Mouse (Mus musculus) limb, embryonic 14.5 days (tissue): Measurements from ENCODE around the gene Speer4b. TPM values are rescaled to one million over a fixed set of nuclear protein-coding genes. Genes with fewer than 3 reads are reported as not detected.
"Not testable (repeated sequence)": the region's sequence is repeated elsewhere in the genome, so short reads cannot be mapped to it uniquely, and the experiment has no call there.

Experiments
- ATAC-seq: fragments of 200-750 bp; cut with Nextera tagmentation; 2 replicates; pipeline ENCODE4 v1.8.0; 2017; ENCODE audit warnings: low read depth, moderate number of reproducible peaks, moderate TSS enrichment; ENCODE audit not compliant: low FRiP score
- DNase-seq: peaks from one replicate; pipeline ENCODE4 v3.0.0-alpha.2; 2015; ENCODE audit warnings: low spot score
- H3K27ac ChIP-seq: fragments of 300-500 bp; sonication (generic); replicated peaks from 2 replicates; pipeline ENCODE4 v1.5.1; 2014; ENCODE audit warnings: low read depth, mild to moderate bottlenecking, low read length, moderate library complexity, mixed read lengths
- H3K27me3 ChIP-seq: fragments of 300-500 bp; sonication (generic); 2 replicates; pipeline ENCODE4 v1.6.1; 2014; ENCODE audit warnings: low read length, mixed read lengths; ENCODE audit not compliant: control insufficient read depth, insufficient read depth
- H3K36me3 ChIP-seq: fragments of 300-500 bp; sonication (generic); 2 replicates; pipeline ENCODE4 v1.6.1; 2014; ENCODE audit warnings: mild to moderate bottlenecking, low read length, moderate library complexity, mixed read lengths; ENCODE audit not compliant: control insufficient read depth, insufficient read depth
- H3K4me1 ChIP-seq: fragments of 300-500 bp; sonication (generic); 2 replicates; pipeline ENCODE4 v1.6.1; 2014; ENCODE audit warnings: antibody characterized with exemption, low read length, mixed read lengths; ENCODE audit not compliant: control insufficient read depth, insufficient read depth
- H3K4me2 ChIP-seq: fragments of 300-500 bp; sonication (generic); replicated peaks from 2 replicates; pipeline ENCODE4 v1.6.1; 2014; ENCODE audit warnings: low read depth, mild to moderate bottlenecking, low read length, moderate library complexity; ENCODE audit not compliant: severe bottlenecking
- H3K4me3 ChIP-seq: fragments of 300-500 bp; sonication (generic); replicated peaks from 2 replicates; pipeline ENCODE4 v1.5.1; 2014; ENCODE audit warnings: low read length
- H3K9ac ChIP-seq: fragments of 300-500 bp; sonication (generic); 2 replicates; pipeline ENCODE4 v1.6.1; 2014; ENCODE audit warnings: mild to moderate bottlenecking, low read depth, low read length, moderate library complexity; ENCODE audit not compliant: severe bottlenecking
- H3K9me3 ChIP-seq: fragments of 300-500 bp; sonication (generic); 2 replicates; pipeline ENCODE4 v1.6.1; 2016; ENCODE audit warnings: low read length; ENCODE audit not compliant: control insufficient read depth
- POLR2A ChIP-seq: fragments of 200-500 bp; IDR thresholded peaks from 2 replicates; pipeline ENCODE4 v1.8.0; 2012; ENCODE audit warnings: inconsistent platforms, mild to moderate bottlenecking, moderate library complexity, borderline replicate concordance; ENCODE audit not compliant: insufficient read depth, insufficient read length; ENCODE audit errors: extremely low read depth
- WGBS: fragments of 180-500 bp; shearing (Covaris S2); extraction: QIAGEN DNeasy Blood & Tissue Kit; methylation state at CpG from one replicate; pipeline ENCODE4 v1.1.7; 2014; 5-methylcytosine and 5-hydroxymethylcytosine counted together
- polyA plus RNA-seq, 2 experiments: library from polyadenylated mRNA; depleted of rRNA in 1 of 2; stranded (reverse) in 1 of 2; unstranded in 1 of 2; fragments of >200 nt; fragmentation: Nextera tagmentation in 1 of 2; extraction: Ambion mirVana in 1 of 2; gene quantifications; 2 replicates each; pipeline versions ENCODE4 v1.2.1 to v1.2.3; 2012 to 2014

Gene Speer4b
- polyA plus RNA-seq (2012; rRNA removed) = not detected in 2 replicates
- polyA plus RNA-seq (2014; fragmentation: Nextera tagmentation; extraction: Ambion mirVana) = 0.18 TPM in 1 of 2 replicates, not detected in the other

- not testable (repeated sequence) for H3K36me3 ChIP-seq, DNase-seq, H3K27ac ChIP-seq, H3K9me3 ChIP-seq, H3K4me2 ChIP-seq, ATAC-seq, H3K4me1 ChIP-seq, H3K9ac ChIP-seq, H3K27me3 ChIP-seq, H3K4me3 ChIP-seq
- WGBS = 61% methylated on average over 1 of the region's 1 CpGs
Measured at GRCm38 (mm10) chr5:27501338-27501737, at the start of gene Speer4b. Gene Speer4b, minus strand, starts transcription at chr5:27501438.

- Histone ChIP-seq H3K4me1 (no peaks in the 10 kb centered on the region), H3K9ac (no peak overlapping the region), H3K27ac (no peak overlapping the region), H3K4me3 (no peak overlapping the region), H3K4me2 (no peak overlapping the region), H3K9me3 (no peaks in the 10 kb centered on the region), H3K36me3 (no peaks in the 10 kb centered on the region), H3K27me3 (no peaks in the 10 kb centered on the region)
- TF ChIP-seq POLR2A = no peak
- no peak for DNase-seq
- no peak for ATAC-seq
- 82% methylated on average over 4 of the region's 4 CpGs for WGBS
Measured at GRCm38 (mm10) chr5:27549291-27549690, 48.1 kb upstream of the Speer4b start.

GRCm38 (mm10) chr5:27544816-27545270 lies 43.6 kb upstream of the Speer4b start:
- no peak overlapping the region for H3K4me3 ChIP-seq
- no peak for TF ChIP-seq POLR2A
- no peaks in the 10 kb centered on the region for H3K36me3 ChIP-seq
- ATAC-seq (no peak), DNase-seq (peak; percentile 85)
- no peaks in the 10 kb centered on the region for H3K27me3 ChIP-seq
- no peak overlapping the region for H3K27ac ChIP-seq
- WGBS = 14% methylated on average over 2 of the region's 2 CpGs
- H3K9ac ChIP-seq = no peak overlapping the region
- no peaks in the 10 kb centered on the region for H3K9me3 ChIP-seq
- no peaks in the 10 kb centered on the region for H3K4me1 ChIP-seq
- no peak overlapping the region for H3K4me2 ChIP-seq

- H3K36me3 ChIP-seq = no peaks in the 10 kb centered on the region
- TF ChIP-seq POLR2A = no peak
- no peak overlapping the region for H3K4me2 ChIP-seq
- no peaks in the 10 kb centered on the region for H3K9me3 ChIP-seq
- H3K27me3 ChIP-seq = no peaks in the 10 kb centered on the region
- H3K9ac ChIP-seq = no peak overlapping the region
- H3K4me1 ChIP-seq = no peaks in the 10 kb centered on the region
- no peak overlapping the region for H3K27ac ChIP-seq
- no peak overlapping the region for H3K4me3 ChIP-seq
- 75% methylated on average over 1 of the region's 1 CpGs for WGBS
- ATAC-seq = no peak
- DNase-seq = no peak
Measured at GRCm38 (mm10) chr5:27526906-27527305, 25.7 kb upstream of the Speer4b start.

- no peaks in the 10 kb centered on the region for H3K4me1 ChIP-seq
- H3K9me3 ChIP-seq = no peaks in the 10 kb centered on the region
- no peaks in the 10 kb centered on the region for H3K36me3 ChIP-seq
- DNase-seq = no peak
- H3K27me3 ChIP-seq = no peaks in the 10 kb centered on the region
- ATAC-seq = no peak
- H3K9ac ChIP-seq = no peak overlapping the region
- no peak overlapping the region for H3K4me3 ChIP-seq
- H3K4me2 ChIP-seq = no peak overlapping the region
- no peak overlapping the region for H3K27ac ChIP-seq
- no peak for TF ChIP-seq POLR2A
Measured at GRCm38 (mm10) chr5:27518716-27519115, 17.5 kb upstream of the Speer4b start.

- DNase-seq = peak; percentile 3
- Histone ChIP-seq H3K4me3 (no peak overlapping the region), H3K9ac (no peak overlapping the region), H3K27ac (no peak overlapping the region), H3K27me3 (no peaks in the 10 kb centered on the region), H3K36me3 (no peaks in the 10 kb centered on the region), H3K4me2 (no peak overlapping the region), H3K9me3 (no peaks in the 10 kb centered on the region), H3K4me1 (no peaks in the 10 kb centered on the region)
- no peak for ATAC-seq
- WGBS = 75% methylated on average over 4 of the region's 4 CpGs
- no peak for TF ChIP-seq POLR2A
Measured at GRCm38 (mm10) chr5:27490942-27491341, 10.3 kb downstream of the Speer4b start.
